Mouse (Mus musculus): ENCODE data around the gene Atp6v1e2. TPM values are rescaled to one million over a fixed set of nuclear protein-coding genes. Genes with fewer than 3 reads are reported as not detected.

Atp6v1e2 gene
- polyA plus RNA-seq, 1 experiment: not detected

DNA sequence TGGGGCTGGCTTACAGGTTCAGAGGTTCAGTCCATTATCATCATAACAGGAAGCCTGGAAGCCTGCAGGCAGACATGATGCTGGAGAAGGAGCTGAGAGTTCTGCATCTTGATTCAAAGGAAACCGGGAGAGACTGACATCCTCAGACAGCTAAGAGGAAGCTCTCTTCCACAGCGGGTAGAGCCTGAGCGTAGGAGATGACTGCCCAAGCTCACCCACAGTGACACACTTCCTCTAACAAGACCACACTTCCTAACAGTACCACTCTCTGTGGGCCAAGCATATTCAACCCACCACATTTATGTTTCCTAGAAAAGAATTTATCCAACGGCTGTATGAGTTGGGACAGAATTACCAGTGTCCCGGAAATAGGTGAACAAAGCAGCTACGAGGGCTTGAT is 30.8 kb upstream of the Atp6v1e2 start:
- peaks cover 15% of the 10 kb centered on the region for H3K27me3 ChIP-seq (replicated peaks)
- peaks cover 25% of the 10 kb centered on the region for H3K9me3 ChIP-seq
- H3K36me3 ChIP-seq (replicated peaks; ENCODE audit: low read length): peaks cover 8% of the 10 kb centered on the region
- H3K4me3 ChIP-seq (replicated peaks): no peak overlapping the region
- peaks cover 11% of the 10 kb centered on the region; the same call in 1 of the 2 replicates for H3K4me1 ChIP-seq
- TF ChIP-seq FLI1 (IDR thresholded peaks at IDR 0.05; ENCODE audit: low read length): no peak
- no peak for TF ChIP-seq GATA1 (IDR thresholded peaks at IDR 0.05; ENCODE audit: borderline replicate concordance, low read length)

DNA sequence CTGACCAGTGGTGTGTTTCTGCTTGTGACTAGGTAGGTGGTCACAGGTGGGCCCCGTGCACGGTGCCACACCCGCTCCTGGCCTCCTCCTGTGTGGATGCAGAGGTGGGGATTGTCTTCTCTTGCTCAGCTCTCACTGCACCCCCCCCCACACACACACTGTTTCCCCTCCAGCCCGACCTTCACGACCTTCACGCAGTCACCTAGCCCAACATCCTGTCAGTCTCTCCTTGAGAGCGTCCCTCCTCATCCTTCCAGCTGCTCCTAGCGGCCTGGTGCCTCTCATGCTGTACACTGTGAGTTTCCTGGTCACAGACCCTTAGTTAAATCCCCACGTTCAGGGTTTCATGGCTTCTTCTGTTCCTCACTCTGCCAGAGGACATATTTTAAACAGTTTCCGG is 28.7 kb upstream of the Atp6v1e2 start:
- peaks cover 13% of the 10 kb centered on the region for H3K27me3 ChIP-seq (replicated peaks)
- H3K9me3 ChIP-seq: peaks cover 25% of the 10 kb centered on the region
- no peak for TF ChIP-seq GATA1 (IDR thresholded peaks at IDR 0.05; ENCODE audit: borderline replicate concordance, low read length)
- no peak for TF ChIP-seq FLI1 (IDR thresholded peaks at IDR 0.05; ENCODE audit: low read length)
- H3K36me3 ChIP-seq (replicated peaks; ENCODE audit: low read length): peaks cover 8% of the 10 kb centered on the region
- H3K4me1 ChIP-seq: peaks cover 12% of the 10 kb centered on the region; the same call in 1 of the 2 replicates
- H3K4me3 ChIP-seq (replicated peaks): no peak overlapping the region

DNA sequence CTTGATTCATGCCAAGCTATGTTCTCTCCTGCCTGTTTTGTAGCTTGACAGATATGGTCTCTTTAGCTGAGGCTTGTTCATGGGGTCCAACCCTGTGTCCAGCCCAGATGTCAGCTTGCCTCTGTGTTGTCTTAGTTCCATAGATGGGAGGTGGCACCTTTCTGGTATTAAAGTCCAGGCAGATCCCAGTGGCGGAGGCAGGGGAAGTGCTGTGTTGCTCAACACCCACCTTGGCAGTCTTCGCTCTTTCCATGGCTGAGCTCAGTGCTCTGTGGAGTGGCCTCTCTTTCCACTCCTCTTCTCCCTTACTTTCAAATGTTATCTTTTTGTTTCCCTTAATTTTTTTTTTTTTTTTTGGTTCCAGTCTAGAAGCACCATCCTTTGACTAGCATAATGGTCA is 25.4 kb upstream of the Atp6v1e2 start:
- Histone ChIP-seq H3K4me1 (peaks cover 21% of the 10 kb centered on the region; the same call in 1 of the 2 replicates), H3K9me3 (0 out of 2 replicates have a peak, but pooled peaks cover 4% of the 10 kb centered on the region), H3K4me3 (replicated peaks) (no peak overlapping the region), H3K36me3 (replicated peaks; ENCODE audit: low read length) (no peaks in the 10 kb centered on the region), H3K27me3 (replicated peaks) (peaks cover 30% of the 10 kb centered on the region)
- TF ChIP-seq FLI1 (IDR thresholded peaks at IDR 0.05; ENCODE audit: low read length) (no peak), GATA1 (IDR thresholded peaks at IDR 0.05; ENCODE audit: borderline replicate concordance, low read length) (no peak)

DNA sequence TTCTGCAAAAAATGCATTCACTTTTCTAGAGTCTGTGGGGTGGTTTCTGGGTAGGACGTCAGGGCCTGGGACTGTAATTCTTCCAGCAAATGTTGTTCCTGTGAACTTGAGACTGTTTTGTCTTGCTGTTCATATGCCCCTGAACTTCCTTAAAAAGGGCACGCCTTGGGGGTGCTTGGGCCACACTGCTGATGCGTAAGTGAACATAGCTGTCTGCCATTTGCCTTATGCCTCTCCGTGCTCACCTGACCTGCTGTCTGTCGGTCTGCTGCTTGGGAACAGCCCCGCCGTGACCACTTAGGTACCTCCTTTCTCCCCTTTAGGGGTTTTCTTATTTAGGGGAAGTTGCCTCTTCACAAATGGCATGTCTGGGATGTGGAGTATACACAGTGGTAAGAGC is 24.2 kb upstream of the Atp6v1e2 start:
- Histone ChIP-seq H3K9me3 (no peaks in the 10 kb centered on the region), H3K4me3 (replicated peaks) (no peak overlapping the region), H3K36me3 (replicated peaks; ENCODE audit: low read length) (no peaks in the 10 kb centered on the region), H3K27me3 (replicated peaks) (peaks cover 36% of the 10 kb centered on the region), H3K4me1 (peaks cover 21% of the 10 kb centered on the region; the same call in 1 of the 2 replicates)
- TF ChIP-seq FLI1 (IDR thresholded peaks at IDR 0.05; ENCODE audit: low read length): no peak
- no peak for TF ChIP-seq GATA1 (IDR thresholded peaks at IDR 0.05; ENCODE audit: borderline replicate concordance, low read length)

DNA sequence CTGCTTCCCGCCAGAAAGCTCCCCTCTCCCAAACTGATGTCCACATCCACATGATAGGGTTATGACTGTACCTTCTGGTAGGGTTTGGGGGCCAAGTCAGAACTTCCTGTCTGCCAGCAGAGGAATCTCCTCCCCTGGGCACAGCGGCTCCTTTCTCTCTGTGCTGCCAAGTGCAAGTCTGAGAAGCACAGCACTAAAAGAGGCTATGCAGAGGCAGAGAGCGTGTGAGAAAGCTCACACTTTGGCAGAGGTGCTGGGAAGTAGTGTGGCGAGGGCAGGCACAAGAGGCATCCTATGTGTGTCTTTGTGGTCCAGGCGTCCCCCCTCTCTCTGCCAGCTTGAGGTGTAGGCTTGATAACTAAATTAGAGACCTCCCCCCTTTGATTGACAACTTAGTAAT is 23.3 kb upstream of the Atp6v1e2 start:
- peaks cover 21% of the 10 kb centered on the region; the same call in 1 of the 2 replicates for H3K4me1 ChIP-seq
- no peaks in the 10 kb centered on the region for H3K9me3 ChIP-seq
- H3K4me3 ChIP-seq (replicated peaks): no peak overlapping the region
- no peaks in the 10 kb centered on the region for H3K36me3 ChIP-seq (replicated peaks; ENCODE audit: low read length)
- TF ChIP-seq GATA1 (IDR thresholded peaks at IDR 0.05; ENCODE audit: borderline replicate concordance, low read length): no peak
- TF ChIP-seq FLI1 (IDR thresholded peaks at IDR 0.05; ENCODE audit: low read length): no peak
- peaks cover 39% of the 10 kb centered on the region for H3K27me3 ChIP-seq (replicated peaks)

DNA sequence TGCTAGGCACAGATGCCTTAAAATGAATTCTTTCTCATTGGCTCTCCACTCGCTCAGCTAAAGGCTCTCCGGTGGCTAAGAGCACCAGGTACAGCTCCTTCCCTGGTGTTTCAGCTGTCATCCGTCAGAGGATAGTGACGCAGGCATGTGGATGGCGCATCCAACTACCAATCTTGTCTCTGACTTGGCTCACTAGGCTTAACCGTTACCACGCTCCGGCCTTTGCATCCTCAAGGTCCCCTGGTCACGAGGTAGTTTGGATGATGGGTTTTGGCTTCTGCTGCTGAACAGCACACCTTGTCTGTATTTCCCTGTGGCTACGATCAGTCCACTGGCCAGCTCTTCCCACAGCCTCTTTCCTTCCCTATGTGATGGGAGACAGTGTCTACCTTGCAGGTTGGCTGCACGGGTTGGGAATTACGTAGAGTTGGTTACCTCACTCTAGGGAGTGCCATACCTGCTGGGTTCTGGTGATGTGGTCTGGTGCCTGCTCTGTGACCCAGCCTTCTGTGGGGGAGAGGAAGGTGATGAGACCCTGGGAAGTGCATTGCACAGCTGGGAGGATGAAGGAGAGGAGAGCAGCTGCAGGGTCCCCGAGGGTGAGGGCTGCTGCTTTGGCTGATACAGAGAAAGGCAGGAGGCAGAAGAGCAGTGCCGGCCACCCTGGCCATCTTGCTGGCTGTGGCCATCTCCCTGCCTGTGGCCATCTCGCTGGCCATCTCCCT is 22.5 kb upstream of the Atp6v1e2 start:
- Histone ChIP-seq H3K4me1 (peaks cover 21% of the 10 kb centered on the region; the same call in 1 of the 2 replicates), H3K4me3 (replicated peaks) (no peak overlapping the region), H3K36me3 (replicated peaks; ENCODE audit: low read length) (no peaks in the 10 kb centered on the region), H3K9me3 (no peaks in the 10 kb centered on the region), H3K27me3 (replicated peaks) (peaks cover 45% of the 10 kb centered on the region)
- TF ChIP-seq GATA1 (IDR thresholded peaks at IDR 0.05; ENCODE audit: borderline replicate concordance, low read length): no peak
- TF ChIP-seq FLI1 (IDR thresholded peaks at IDR 0.05; ENCODE audit: low read length): no peak

DNA sequence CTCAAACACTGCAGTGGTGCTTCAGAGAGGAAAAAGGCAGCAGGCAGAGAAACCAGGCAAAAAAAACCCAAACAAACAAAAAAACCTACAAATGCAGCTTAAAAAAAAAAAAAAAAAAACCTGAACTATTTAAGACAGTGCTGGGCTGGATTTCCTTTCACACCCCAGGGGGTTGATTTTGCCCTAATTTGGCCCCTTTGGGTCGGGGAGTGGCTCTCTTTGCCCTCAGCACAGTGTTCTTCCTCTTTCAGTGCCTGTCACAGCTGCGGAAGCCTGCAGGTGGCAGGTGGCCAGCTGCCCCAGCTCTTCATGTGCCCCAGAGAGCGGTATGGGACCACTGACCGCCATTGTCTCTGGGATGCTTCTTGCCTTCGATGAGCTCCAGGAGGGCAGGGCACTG is 21.9 kb upstream of the Atp6v1e2 start:
- H3K4me1 ChIP-seq: peaks cover 23% of the 10 kb centered on the region
- H3K4me3 ChIP-seq (replicated peaks): no peak overlapping the region
- TF ChIP-seq FLI1 (IDR thresholded peaks at IDR 0.05; ENCODE audit: low read length): no peak
- TF ChIP-seq GATA1 (IDR thresholded peaks at IDR 0.05; ENCODE audit: borderline replicate concordance, low read length): no peak
- no peaks in the 10 kb centered on the region for H3K36me3 ChIP-seq (replicated peaks; ENCODE audit: low read length)
- H3K9me3 ChIP-seq: no peaks in the 10 kb centered on the region
- peaks cover 51% of the 10 kb centered on the region for H3K27me3 ChIP-seq (replicated peaks)

DNA sequence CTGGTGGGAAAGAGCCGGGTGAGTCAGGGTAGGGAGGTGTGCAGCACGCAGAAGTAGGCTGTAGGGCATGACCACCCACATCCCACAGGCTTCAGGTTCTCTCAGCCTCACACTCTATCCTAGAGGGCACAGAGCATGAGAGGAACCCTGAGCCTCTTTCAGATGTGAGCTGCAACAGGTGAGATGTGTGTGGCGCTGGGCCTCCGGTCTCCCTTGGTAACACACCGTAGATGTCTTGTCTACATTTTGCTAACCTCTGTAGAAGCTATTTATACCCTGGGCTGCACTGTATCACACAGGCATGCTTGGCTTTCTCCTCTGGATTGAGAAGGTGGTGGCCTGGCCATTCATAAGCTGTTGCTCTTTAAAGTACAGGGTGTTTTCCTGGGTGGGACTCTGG is 20.9 kb upstream of the Atp6v1e2 start:
- no peaks in the 10 kb centered on the region for H3K9me3 ChIP-seq
- peaks cover 60% of the 10 kb centered on the region for H3K27me3 ChIP-seq (replicated peaks)
- H3K36me3 ChIP-seq (replicated peaks; ENCODE audit: low read length): no peaks in the 10 kb centered on the region
- no peak overlapping the region for H3K4me3 ChIP-seq (replicated peaks)
- peaks cover 33% of the 10 kb centered on the region for H3K4me1 ChIP-seq
- TF ChIP-seq FLI1 (IDR thresholded peaks at IDR 0.05; ENCODE audit: low read length) (no peak), GATA1 (IDR thresholded peaks at IDR 0.05; ENCODE audit: borderline replicate concordance, low read length) (no peak)

DNA sequence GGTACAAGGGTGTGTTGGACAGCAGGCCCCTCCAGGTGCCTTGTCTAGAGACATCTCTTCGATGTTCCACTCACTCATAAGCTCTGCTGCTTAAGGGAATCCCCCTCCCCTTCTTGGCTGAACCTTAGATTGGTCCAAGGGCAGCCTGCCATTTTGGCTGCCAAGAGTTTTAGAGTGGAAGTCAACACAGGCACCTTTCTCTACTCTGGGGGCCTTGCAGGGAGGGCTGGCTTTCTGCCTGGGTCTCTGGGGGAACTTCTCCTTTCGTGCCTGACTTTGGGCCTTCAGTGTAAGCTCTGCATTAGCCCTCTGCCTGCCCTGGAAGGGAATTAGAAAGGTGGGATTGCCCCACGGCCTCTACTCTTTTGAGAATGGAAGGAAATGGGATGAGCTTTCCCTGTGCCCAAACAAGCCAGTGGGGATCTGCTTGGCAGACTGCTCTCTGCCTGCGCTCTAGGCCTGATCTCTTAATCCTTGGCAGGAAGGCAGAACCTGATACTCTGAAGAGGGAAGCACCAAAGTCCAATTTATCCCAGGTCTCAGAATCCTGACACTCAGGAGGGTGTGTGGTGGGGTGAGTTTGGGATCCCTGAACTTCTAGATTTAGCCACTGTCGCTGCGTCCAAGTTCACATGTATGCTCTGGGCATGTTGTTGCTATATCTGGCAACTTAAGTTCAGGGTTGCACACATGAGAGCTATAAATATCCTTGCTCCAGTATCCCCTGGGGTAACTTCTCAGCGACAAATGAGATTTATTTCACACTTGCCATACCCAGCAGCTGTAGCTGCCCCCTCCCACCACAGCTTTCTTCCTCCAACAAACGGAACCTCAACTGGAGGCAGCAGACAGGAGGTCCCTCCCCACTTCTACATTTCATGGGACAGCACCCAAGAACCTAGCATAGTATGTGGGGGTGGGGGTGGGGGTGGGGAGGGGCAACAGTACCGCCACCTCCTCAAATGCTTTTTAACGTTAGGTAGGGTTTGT is 20.1 kb upstream of the Atp6v1e2 start:
- H3K36me3 ChIP-seq (replicated peaks; ENCODE audit: low read length): no peaks in the 10 kb centered on the region
- H3K27me3 ChIP-seq (replicated peaks): peaks cover 66% of the 10 kb centered on the region
- no peak overlapping the region for H3K4me3 ChIP-seq (replicated peaks)
- H3K9me3 ChIP-seq: no peaks in the 10 kb centered on the region
- no peak for TF ChIP-seq FLI1 (IDR thresholded peaks at IDR 0.05; ENCODE audit: low read length)
- no peak for TF ChIP-seq GATA1 (IDR thresholded peaks at IDR 0.05; ENCODE audit: borderline replicate concordance, low read length)
- peaks cover 37% of the 10 kb centered on the region for H3K4me1 ChIP-seq

Data from megakaryocyte, embryonic 14.5 days (primary cell).